Mouse (Mus musculus): Measurements from ENCODE around the gene H2-Oa.

H2-Oa gene

GRCm38 (mm10) chr17:34092197-34092875 lies at the start of gene H2-Oa:
H2-Oa (plus strand) TSS chr17:34092340.
- no peak for DNase-seq (ENCODE audit: low read depth, low spot score)

DNA sequence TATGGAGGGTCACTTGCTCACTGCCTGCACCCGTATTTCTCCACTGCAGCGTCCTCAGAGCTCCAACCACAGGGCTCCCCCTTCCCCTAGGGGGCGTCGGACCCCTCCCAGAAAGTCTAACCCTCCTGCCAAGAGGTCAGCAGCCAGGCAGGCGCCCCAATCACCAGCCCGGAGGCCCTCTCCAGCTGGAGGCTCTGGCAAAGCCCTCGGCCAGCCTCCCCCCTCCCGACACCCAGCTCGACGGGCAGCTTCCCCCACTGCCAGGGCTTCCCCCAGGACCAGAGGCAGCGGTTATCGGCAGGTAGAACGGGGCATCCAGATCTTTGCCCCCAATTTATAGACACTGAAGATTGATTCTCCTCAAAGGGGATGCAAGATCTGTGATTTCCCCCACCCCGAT lies 46.2 kb upstream of the H2-Oa start:
- DNase-seq (ENCODE audit: low read depth, low spot score): no peak

DNA sequence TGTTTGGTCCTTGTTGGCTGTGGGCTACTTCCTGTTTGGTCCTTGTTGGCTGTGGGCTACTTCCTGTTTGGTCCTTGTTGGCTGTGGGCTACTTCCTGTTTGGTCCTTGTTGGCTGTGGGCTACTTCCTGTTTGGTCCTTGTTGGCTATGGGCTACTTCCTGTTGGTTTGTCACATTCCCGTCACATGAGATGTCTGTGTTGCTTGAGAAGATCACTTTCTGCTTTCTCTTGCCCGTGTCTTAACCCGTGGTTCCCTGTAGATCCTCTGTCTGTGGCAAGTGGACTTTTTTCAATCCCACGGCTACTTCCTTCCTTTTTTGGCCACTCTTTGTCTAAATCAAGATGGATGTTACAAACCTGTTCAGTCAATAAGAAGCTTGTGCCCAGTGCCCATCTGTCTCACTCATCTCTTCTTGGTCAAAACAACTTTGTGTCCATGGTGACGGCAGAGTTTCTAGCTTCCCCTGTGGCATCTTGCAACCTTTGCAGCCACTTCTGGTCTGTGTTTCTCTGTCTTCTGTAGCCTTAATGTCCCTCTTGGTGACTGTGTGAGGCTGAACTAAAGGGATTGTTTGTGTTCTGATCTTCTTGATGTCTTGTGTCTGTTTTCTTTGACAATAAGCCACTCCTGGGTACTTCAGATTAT lies 44.6 kb upstream of the H2-Oa start:
- no peak for DNase-seq (ENCODE audit: low read depth, low spot score)

GRCm38 (mm10) chr17:34057224-34057623 lies 34.9 kb upstream of the H2-Oa start:
- DNase-seq (ENCODE audit: low read depth, low spot score): no peak

DNA sequence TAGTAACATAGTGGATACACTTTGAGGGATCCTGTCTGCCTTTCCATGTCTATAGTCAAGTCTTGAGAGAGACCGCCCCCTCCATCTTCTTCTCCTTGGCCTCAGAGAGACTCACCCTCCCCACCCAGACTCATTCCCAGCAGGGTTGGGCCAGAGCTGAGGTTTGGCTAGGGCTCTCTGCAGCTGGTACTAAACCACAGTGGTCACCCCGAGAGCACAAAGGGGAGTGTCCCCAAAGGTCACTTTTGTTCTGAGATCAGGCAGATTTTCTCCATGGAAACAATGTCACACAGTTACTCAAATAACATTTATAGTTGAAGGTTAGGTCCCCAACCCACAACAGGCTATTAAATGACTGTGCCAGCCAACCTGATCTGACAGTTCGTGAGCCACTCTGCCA lies 23.3 kb upstream of the H2-Oa start:
- no peak for DNase-seq (ENCODE audit: low read depth, low spot score)

DNA sequence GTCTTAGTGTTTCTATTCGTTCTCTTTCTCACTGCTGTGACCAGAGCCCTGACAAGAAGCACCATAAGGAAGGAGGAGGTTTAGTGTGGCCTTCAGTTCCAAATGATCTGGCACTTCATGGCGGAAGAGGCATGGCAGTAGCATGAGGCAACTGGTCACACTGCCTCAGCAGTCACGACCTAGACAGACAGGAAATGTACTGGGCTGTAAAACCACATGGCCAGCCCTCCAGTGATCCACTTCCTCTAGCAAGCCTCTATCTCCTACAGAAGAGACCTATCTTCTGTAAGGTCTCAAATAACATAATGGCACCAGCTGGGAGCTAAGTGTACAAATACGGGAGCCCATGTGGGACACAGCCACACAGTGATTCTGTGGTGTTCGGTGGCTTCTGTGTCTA lies 20.0 kb upstream of the H2-Oa start:
- DNase-seq (ENCODE audit: low read depth, low spot score): no peak

GRCm38 (mm10) chr17:34075271-34075670 lies 16.9 kb upstream of the H2-Oa start:
- DNase-seq (ENCODE audit: low read depth, low spot score): peak; percentile 32

DNA sequence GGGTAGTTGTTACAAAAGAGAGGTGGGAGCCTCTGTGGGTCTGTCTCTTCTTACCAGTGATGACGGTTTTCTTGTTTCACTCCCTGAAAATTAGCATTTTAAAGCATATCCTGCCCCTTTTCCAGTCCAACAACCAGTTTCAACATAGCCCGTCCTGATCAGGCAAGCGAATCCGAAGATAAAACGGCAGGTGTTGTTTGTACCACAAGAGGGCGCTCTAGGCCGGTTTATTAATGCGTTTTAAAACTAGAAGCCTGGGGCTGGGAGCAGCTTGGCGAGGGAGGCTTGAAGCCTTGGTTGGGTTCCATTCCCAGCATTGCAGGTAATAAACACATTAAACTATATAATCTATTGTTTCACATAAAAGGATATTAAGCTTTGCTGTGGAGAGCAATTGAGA lies 14.6 kb upstream of the H2-Oa start:
- peak; percentile 63 for DNase-seq (ENCODE audit: low read depth, low spot score)

DNA sequence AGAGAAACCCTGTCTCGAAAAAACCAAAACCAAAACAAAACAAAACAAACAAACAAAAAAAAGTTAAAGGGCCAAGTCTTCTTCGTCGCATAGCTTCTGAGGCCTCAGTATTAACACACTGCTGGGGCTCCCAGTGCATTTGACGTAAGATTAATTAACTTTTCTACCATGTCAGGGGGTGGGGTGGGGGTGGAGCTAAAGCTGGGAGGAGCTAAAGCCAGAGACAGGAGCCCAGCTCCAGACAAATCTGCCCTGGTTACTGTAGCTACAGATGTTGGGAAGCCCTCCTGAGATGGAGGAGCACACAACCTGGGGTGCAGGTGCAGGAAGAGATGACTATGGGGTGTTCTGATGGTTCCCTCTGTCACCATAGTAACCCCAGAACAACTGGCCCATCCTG lies 14.0 kb upstream of the H2-Oa start:
- DNase-seq (ENCODE audit: low read depth, low spot score): no peak

- DNase-seq (ENCODE audit: low read depth, low spot score): no peak
Measured at GRCm38 (mm10) chr17:34079002-34079401, 13.1 kb upstream of the H2-Oa start.

DNA sequence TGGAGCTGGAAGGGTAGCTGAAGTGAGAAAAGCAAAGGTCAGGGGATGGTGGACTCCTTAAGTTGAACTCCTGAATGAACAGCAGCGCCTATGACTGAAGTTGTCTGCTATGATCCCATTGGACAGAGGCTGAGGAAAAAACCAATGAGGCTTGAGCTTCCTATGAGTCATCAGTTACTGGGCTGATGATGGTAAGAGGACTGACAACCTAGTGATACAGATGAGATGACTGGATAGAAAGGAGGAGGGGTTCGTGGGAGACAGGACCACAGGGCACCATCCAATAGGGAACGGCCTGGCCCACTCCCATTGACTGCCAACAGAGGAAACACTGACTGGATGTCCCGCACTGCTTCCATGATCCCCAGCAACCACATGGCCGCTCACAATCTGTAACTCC lies 12.5 kb upstream of the H2-Oa start:
- DNase-seq (ENCODE audit: low read depth, low spot score): peak; percentile 22

- DNase-seq (ENCODE audit: low read depth, low spot score): no peak
Measured at GRCm38 (mm10) chr17:34083104-34083503, 9.0 kb upstream of the H2-Oa start.

DNA sequence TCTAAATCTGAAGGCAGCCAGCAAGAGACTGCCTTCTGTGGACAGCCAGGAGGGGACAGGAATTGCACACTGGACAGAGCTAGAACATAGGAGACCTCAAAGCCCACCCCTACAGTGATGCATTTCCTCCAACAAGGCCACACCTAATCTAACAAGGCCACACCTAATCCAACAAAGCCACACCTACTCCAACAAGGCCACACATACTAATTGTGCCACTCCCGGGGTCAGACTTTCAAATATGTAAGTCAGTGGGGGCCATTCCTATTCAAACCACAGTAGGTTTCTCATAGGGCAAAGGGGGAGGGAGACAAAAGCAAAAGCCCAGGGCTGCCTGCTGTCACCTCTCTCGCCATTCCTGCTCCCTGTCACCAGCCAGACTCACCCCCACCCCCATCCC lies 4.8 kb upstream of the H2-Oa start:
- DNase-seq (ENCODE audit: low read depth, low spot score): no peak

- DNase-seq (ENCODE audit: low read depth, low spot score): no peak
Measured at GRCm38 (mm10) chr17:34088124-34088523, 4.0 kb upstream of the H2-Oa start.

DNA sequence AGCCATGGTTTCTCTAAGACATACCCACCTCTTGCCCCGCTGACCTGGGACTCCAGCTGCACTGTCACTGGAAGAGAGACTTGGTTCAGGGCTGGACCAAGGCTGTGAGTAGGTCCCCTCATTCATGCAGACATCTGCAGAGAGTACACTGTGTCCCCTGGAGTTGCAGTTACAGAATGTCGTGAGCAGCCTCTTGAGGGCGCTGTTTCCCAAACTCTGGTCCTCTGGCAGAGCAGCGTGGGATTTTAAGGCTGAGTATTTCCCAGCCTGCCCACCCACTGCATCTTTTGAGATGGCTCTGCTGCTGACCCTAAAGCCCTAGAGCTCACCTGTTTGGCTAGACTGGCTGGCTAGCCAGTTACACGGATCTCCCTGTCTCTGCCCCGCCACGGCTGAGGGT lies 1.2 kb upstream of the H2-Oa start:
- DNase-seq (ENCODE audit: low read depth, low spot score): no peak

DNA sequence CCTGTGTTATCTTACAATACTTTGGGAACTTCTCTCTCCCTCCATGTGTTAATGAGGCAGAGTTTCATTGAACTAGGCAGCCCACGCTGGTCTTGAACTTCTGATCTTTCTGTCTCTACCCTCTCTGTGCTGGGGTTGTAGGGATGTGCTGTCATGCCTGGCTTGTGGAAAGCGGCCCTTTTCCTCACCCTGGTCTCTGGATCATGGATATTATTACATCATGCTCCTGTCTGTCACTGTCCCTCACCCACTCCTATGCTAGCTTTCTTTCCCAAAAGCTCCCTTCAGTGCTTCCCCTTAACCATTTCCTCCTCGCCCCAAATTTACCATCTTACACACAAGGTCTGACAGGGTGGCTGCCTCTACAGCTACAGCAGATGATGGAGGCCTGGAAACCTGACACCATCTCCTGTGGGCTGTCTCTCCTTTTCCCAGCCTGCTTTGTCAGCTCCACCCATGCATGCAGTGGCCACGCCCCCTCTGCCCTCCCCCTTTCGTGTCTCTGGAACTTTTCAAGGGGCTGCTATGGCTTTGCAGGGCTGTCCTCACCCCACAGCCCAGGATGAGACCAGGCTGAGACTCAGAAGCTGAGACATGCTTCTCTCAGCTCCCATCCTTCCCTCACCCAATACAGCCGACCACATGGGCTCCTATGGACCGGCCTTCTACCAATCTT lies 1.2 kb downstream of the H2-Oa start:
- no peak for DNase-seq (ENCODE audit: low read depth, low spot score)

GRCm38 (mm10) chr17:34094283-34095035 lies 2.3 kb downstream of the H2-Oa start:
- no peak for DNase-seq (ENCODE audit: low read depth, low spot score)

GRCm38 (mm10) chr17:34096497-34097010 lies 4.4 kb downstream of the H2-Oa start:
- DNase-seq (ENCODE audit: low read depth, low spot score): no peak

DNA sequence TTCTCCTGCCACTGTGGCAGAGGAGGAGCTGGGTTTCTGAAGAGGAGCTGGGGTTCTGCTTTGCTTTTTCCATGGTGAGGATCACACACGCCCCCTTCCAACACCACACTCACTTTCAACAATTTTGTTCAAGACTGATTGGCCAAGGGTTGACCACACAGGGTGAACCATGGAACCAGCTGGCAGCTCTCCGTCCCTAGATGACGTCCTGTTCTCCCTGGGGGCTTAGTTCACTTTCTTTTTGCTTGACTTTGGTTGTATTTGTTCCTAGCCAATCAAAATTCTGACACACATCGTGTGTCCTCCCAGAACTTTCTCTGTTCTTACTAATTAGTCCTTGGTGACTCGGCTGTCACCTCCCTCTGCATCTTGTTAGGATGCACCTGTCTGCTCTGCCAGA lies 5.1 kb downstream of the H2-Oa start:
- DNase-seq (ENCODE audit: low read depth, low spot score): no peak

DNA sequence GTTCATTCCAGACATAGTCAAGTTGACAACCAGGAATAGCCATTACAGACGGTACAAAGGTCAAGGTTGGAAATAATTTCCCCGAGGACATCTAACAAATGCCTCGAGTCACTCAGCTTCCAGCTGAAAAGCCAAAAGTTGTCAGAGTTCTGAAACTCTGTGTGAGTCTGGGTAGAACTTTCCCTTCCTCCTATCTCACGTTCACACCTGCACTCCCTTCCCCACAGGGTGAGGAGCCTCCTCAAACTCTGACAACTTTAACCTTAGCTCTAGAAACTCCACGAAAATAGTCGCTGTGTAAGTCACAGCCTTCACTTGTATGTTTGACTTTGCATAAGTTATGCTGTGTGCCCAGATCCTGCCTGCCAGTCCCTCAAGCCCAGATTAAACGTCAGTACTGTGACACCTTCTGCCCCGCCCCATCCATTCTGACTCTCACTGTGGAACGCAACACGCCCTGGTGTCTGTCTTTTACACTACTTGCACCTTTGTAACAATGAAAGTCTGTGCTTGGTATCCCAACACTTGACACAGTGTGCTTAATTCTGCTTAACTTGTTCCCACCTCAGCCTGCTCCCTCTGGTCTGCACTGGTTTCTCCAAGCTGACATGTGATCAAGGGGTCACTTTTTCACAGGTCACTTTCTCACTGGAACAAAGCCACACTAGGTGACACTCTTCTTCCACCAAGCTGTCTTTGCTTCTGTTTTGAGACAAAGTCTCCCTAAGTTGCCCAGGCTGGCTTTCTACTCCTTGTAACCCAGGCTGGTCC lies 6.8 kb downstream of the H2-Oa start:
- DNase-seq (ENCODE audit: low read depth, low spot score): no peak

- DNase-seq (ENCODE audit: low read depth, low spot score): no peak
Measured at GRCm38 (mm10) chr17:34099531-34099930, 7.4 kb downstream of the H2-Oa start.

All from retina, adult 2 months (tissue).